Mouse (Mus musculus) cerebellum, adult 9-11 months (tissue): ENCODE measurements around the gene Rad51c.

Experiments used
- DNase-seq: peaks from one replicate; pipeline ENCODE4 v3.0.0; 2022

The Rad51c gene

DNA sequence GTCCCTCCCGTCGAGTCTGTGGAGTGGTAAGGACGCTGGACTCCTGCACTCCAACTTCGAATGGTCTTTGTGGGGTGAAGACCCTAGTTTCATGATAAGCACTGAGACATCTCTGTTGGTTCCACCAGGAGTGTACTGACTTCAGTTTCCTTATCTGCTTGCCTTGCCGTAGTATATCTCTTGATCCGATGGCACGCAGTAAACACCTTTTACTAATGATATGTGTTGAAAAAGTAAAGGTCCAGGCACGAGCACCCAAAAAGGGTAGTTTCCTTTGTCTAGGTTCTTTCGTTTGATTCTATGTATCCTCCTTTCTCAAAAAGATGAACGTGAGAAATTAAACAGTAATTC is 45.5 kb downstream of the Rad51c start:
- no peak for DNase-seq

DNA sequence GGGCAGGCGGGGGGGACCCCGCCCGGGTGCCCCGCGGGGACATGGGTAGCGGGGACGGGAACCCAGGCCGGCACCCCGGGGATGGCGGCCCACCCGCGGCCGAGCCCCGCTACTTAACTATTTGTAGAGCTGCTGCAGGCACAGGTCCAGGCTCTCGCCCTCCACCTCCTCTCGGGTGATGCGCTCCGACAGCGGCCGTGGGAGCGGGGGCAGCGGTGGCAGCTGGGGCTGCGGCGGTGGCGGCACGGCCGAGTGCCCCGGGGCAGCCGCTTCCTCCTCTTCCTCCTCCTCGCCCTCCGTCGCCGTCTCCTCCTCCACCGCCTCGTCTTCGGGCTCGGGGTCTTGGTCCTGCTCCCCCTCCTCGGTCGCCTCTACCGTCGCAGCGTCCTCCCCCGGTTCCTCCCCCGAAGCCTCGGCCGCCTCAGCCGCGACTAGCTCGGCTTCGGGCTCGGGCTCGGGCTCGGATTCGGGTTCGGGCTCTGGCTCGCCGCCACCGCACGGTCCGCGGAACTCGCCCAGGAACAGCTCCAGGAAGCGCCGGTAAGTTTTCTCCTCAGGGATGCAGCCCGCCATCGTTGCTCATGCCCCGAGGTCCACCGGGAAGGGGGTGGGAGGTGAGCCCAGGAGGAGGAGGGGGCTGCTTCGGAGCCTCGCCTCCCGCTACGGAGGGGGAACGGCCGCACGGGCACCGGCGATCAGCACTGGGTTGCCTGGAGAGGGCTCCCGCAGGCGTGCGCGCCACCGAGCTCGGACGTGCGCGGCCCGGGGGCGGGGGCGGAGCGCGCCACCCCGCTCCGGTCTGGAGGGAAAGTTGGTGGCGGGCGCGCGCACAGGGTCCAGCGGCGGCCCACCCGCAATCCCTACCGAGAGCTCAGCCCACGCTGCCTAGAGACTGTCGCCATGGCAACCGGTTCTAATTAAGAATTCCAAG is 46.2 kb downstream of the Rad51c start, which contains the start of gene Ppm1e:
Gene Ppm1e, minus strand, starts transcription at position 693 of the 931 bp plus-strand sequence.
- peak; percentile 75 for DNase-seq

DNA sequence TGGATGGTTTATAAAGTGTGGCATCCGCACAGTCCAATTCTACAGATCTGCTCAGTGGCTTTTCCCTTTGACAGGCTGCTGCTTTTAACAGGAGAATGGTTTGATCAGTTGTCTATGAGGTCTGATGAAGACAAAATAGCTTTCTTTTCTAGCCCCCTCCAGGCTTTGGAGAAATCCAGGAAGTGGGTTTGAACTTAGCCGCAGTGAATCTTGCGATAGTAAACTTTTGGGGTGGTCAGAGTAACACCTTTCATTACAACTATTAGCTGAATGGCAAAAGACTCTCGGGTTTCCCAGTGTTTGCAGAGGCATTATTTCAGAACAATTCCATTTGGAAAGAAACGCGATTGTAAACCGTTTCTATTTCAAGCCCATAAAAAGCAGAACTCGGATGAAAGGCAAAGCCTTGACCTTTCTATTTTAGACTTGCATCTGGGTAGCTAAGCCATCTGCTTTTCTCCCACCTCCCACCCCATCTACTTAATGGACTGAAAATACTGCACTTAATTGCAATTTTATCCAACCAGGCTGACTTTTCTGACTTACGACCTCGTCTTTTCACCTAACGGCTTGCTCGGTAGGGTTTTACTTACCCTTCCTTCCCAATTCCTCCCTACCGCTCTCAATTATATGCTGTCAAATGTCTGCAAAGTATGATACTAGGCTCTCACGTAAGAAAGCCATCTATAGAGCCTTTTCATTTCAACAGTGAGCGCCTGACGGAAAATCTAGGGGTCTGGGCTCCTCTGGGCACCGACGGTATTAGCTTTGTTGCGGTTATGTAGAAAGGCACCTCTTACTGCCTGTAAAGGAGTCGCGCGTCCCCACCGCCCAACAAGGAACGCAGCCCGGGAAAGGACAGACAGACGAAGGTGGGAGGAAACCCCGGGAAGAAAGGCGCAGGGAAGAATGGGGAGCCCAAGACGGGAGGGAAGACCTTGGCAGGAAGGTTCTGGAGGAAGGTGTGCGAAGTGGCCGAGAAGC is 47.1 kb downstream of the Rad51c start:
- DNase-seq = peak; percentile 4

GRCm38 (mm10) chr11:87354861-87355260 is 49.9 kb downstream of the Rad51c start:
- no peak for DNase-seq

DNA sequence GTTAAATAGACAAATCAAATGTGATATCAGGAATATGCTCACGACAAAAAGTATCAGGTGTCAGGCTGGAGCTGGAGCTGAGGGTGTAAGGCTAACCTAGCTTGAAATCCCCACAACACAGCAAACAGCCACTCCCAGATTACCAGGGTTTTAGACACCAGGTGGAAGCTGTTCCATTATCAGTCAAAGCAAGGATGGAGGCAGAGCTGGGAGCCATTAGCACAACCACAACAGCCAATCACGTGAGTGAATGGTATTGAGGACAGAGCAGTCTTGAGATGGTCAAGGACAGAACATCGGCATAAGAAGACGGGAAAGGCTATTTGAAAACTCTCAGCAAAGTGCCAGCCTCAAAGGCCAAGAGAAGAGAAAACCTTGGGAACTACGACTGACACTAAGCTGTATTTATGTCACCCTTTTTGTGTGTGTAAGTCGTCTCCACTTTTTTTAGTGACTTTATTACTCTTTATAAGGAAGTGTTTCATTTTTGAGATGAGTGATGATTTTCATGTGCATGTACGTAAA is 51.0 kb downstream of the Rad51c start:
- no peak for DNase-seq
